Mouse (Mus musculus) olfactory bulb, adult 2 months (tissue): Measurements from ENCODE around the gene Rgs9.

Source experiments
- CTCF ChIP-seq: fragments of 200-500 bp; IDR thresholded peaks from 2 replicates; pipeline ENCODE4 v1.5.1; 2012; ENCODE audit warnings: low read depth, mild to moderate bottlenecking, low read length, moderate library complexity; ENCODE audit not compliant: insufficient read depth
- POLR2A ChIP-seq: fragments of 200-500 bp; IDR thresholded peaks from 2 replicates; pipeline ENCODE4 v1.6.1; 2012; ENCODE audit warnings: mild to moderate bottlenecking, low read depth, low read length, moderate library complexity; ENCODE audit not compliant: insufficient read depth

- no peak for TF ChIP-seq CTCF
- TF ChIP-seq POLR2A, result no peak
These were observed 32.9 kb upstream of the Rgs9 start for GRCm38 (mm10) chr11:109330706-109331393.
